Mouse (Mus musculus): ENCODE measurements at regions not wholly inside any gene's neighbourhood (a gene's known extent, or its start where the extent isn't known, plus 50 kb on each side); places are given as distances from the start of the nearest gene placed in this dataset.

GRCm38 (mm10) chr7:138121497-138121896 lies 276.0 kb downstream of the Tcerg1l start:
- no peak for TF ChIP-seq GATA1 (IDR thresholded peaks at IDR 0.05; ENCODE audit: low read length)
- TF ChIP-seq TAL1 (IDR thresholded peaks at IDR 0.05; ENCODE audit: low read length) = no peak
